Mouse (Mus musculus) C2C12 (cell line): ENCODE results near the gene Vmn1r76. TPM values are rescaled to one million over a fixed set of nuclear protein-coding genes. Genes with fewer than 3 reads are reported as not detected.

Experiments used
- H3K27me3 ChIP-seq: one replicate; pipeline ENCODE4 v1.6.1; 2011; ENCODE audit not compliant: control insufficient read depth, insufficient read depth, insufficient read length
- H3K36me3 ChIP-seq: one replicate; pipeline ENCODE4 v1.6.1; 2011; ENCODE audit not compliant: control insufficient read depth, insufficient read depth
- H3K4me3 ChIP-seq: one replicate; pipeline ENCODE4 v1.5.1; 2011; ENCODE audit warnings: mild to moderate bottlenecking, control low read depth; ENCODE audit not compliant: poor library complexity, insufficient read depth, severe bottlenecking
- H3K79me2 ChIP-seq: one replicate; pipeline ENCODE4 v1.6.1; 2011; ENCODE audit not compliant: control insufficient read depth, insufficient read depth
- H3K79me3 ChIP-seq: one replicate; pipeline ENCODE4 v1.6.1; 2011; ENCODE audit warnings: low read depth, control low read depth
- H3ac ChIP-seq: one replicate; pipeline ENCODE3; 2011; ENCODE audit warnings: low read depth; ENCODE audit not compliant: control insufficient read depth, insufficient read length
- CEBPB ChIP-seq: IDR thresholded peaks from one replicate; pipeline ENCODE4 v1.6.1; 2011; ENCODE audit warnings: low read depth, mild to moderate bottlenecking, control low read depth, moderate library complexity
- CTCF ChIP-seq: IDR thresholded peaks from one replicate; pipeline ENCODE4 v1.5.1; 2011; ENCODE audit not compliant: control insufficient read depth, insufficient read depth, insufficient read length
- FOSL1 ChIP-seq: IDR thresholded peaks from one replicate; pipeline ENCODE4 v1.8.0; 2011; ENCODE audit warnings: mild to moderate bottlenecking, low read length; ENCODE audit not compliant: poor library complexity, insufficient read depth, severe bottlenecking
- MAX ChIP-seq: IDR thresholded peaks from one replicate; pipeline ENCODE4 v1.6.1; 2011; ENCODE audit warnings: mild to moderate bottlenecking, control low read depth
- MYOD1 ChIP-seq: IDR thresholded peaks from one replicate; pipeline ENCODE4 v1.6.1; 2011; ENCODE audit warnings: low read depth; ENCODE audit not compliant: control insufficient read depth, insufficient read length
- MYOG ChIP-seq: IDR thresholded peaks from one replicate; pipeline ENCODE4 v1.6.1; 2011; ENCODE audit not compliant: control insufficient read depth, insufficient read length; ENCODE audit errors: extremely low read depth
- USF1 ChIP-seq: IDR thresholded peaks from one replicate; pipeline ENCODE4 v1.6.1; 2011; ENCODE audit warnings: low read depth, mild to moderate bottlenecking, control low read depth, moderate library complexity
- long read RNA-seq, 2 experiments: library from polyadenylated mRNA; unstranded; transcript quantifications; one replicate each; pipeline ENCODE4 v2.0.0; 2019 to 2020
- polyA plus RNA-seq: library from polyadenylated mRNA; unstranded; fragments of >200 nt; fragmentation: generic; extraction: Trizol; gene quantifications from one replicate; pipeline ENCODE4 v1.2.1, GENCODE M21; 2012; ENCODE audit warnings: missing spikeins

Gene Vmn1r76
- not detected for polyA plus RNA-seq
- long read RNA-seq, experiment 1: 0 reads
- long read RNA-seq, experiment 2: 0 reads

DNA sequence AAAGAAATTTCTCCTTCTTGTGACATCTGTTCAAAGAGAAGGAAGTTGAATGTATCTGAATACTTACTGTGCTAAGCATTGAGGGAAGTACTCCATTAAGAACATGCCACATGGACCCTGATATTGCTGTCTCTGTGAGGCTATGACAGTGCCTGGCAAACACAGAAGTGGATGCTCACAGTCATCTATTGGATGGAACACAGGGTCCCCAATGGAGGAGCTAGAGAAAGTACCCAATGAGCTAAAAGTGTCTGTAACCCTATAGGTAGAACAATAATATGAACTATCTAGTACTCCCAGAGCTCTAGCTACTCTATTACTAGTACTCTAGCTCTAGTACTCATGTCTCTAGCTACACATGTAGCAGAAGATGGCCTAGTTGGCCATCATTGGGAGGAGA is at the start of gene Vmn1r76:
Vmn1r76 (minus strand) TSS at position 101 of the 400 bp plus-strand sequence.
- H3K79me3 ChIP-seq: no peaks in the 10 kb centered on the region
- H3K27me3 ChIP-seq: no peaks in the 10 kb centered on the region
- no peaks in the 10 kb centered on the region for H3K79me2 ChIP-seq
- H3K36me3 ChIP-seq: no peaks in the 10 kb centered on the region
- TF ChIP-seq CTCF (no peak), MYOG (no peak), MYOD1 (no peak), CEBPB (no peak), FOSL1 (no peak), MAX (no peak), USF1 (no peak)
- H3ac ChIP-seq: no peak within 1 kb of the TSS
- no peak within 1 kb of the TSS for H3K4me3 ChIP-seq

DNA sequence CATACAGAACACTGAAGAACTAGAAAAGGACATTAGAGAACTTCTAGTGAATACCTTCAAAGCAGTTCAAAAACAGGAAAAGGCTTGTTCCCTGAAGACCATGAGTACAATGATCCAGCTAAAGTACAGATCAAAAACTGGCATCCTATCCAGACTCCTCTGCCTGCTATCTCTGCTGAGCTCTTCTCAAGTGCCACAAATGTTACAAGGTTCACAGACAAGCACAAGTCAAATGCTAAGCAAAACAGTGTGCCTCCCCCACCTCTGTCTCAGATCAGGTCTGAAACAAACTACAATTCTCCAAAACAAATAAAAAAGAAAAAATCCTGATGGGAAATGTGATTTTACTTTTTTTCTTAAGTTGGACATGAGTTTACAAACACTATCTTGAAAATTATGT is 34.6 kb upstream of the Vmn1r76 start:
- Histone ChIP-seq H3K79me3 (no peaks in the 10 kb centered on the region), H3K79me2 (no peaks in the 10 kb centered on the region), H3K27me3 (no peaks in the 10 kb centered on the region), H3K36me3 (no peaks in the 10 kb centered on the region), H3ac (no peak overlapping the region), H3K4me3 (no peak overlapping the region)
- TF ChIP-seq MYOG: no peak
- TF ChIP-seq MAX: no peak
- no peak for TF ChIP-seq FOSL1
- TF ChIP-seq USF1: no peak
- no peak for TF ChIP-seq CEBPB
- TF ChIP-seq MYOD1: no peak
- no peak for TF ChIP-seq CTCF

DNA sequence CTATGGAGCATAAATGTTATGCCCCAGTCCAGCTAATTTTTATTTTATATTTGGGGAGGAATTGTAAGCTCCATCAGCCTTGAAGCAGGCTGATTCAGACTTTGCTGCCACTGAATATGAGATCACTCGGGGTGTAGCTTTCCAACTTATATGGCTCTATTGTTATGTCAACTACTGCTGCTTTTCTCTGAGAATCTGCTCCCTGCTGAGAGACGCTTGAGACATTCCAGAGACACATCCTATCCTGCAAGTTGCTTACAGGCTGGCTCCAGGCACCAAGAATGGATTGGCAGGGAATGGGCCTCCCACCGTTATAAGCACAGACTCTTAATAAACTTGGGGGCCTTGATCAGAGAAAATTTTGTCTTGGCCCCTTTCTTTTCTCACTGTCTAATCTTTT is 10.0 kb upstream of the Vmn1r76 start:
- Histone ChIP-seq H3K79me2 (no peaks in the 10 kb centered on the region), H3K27me3 (no peaks in the 10 kb centered on the region), H3K36me3 (no peaks in the 10 kb centered on the region), H3K4me3 (no peak overlapping the region), H3K79me3 (no peaks in the 10 kb centered on the region), H3ac (no peak overlapping the region)
- TF ChIP-seq MYOG: no peak
- no peak for TF ChIP-seq MYOD1
- no peak for TF ChIP-seq CTCF
- no peak for TF ChIP-seq USF1
- TF ChIP-seq CEBPB: no peak
- TF ChIP-seq FOSL1: no peak
- TF ChIP-seq MAX: no peak

DNA sequence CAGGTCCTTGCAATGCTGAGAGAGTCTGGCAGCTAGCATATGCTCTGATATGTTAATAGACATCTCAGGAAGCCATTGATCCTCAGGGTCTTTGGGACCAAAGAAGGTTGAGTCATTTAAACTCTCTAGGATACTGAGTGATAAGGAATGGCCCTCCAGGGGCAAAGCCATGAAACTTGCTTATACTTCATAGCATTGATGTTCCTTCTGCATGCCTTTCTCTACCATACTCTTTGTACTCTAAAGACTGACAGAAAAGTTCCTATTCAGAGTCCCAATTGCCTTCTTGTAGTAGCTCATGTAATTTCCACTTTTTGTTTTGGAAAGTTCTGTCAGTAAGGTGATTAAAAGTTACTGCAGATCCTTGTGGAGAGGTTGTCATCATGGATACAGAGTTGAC is 63.7 kb downstream of the Vmn1r76 start, which contains the start of gene Vmn1r75:
Vmn1r75 (plus strand) TSS at position 301 of the 400 bp plus-strand sequence.
- H3K27me3 ChIP-seq: no peaks in the 10 kb centered on the region
- no peaks in the 10 kb centered on the region for H3K79me2 ChIP-seq
- H3K36me3 ChIP-seq: no peaks in the 10 kb centered on the region
- H3K4me3 ChIP-seq: no peak within 1 kb of the TSS
- no peak for TF ChIP-seq FOSL1
- no peak for TF ChIP-seq CTCF
- no peak for TF ChIP-seq CEBPB
- no peak for TF ChIP-seq MYOG
- no peak for TF ChIP-seq MAX
- no peak for TF ChIP-seq MYOD1
- no peak within 1 kb of the TSS for H3ac ChIP-seq
- H3K79me3 ChIP-seq: no peaks in the 10 kb centered on the region

Other genes with a start within 250 kb of the Vmn1r76 start
- gene Vmn1r73, start 207.9 kb downstream of the Vmn1r76 start, polyA plus RNA-seq: not detected
- not detected for gene Vmn1r74, start 104.2 kb downstream of the Vmn1r76 start, polyA plus RNA-seq
- not detected for gene Vmn1r75, start 63.6 kb downstream of the Vmn1r76 start, polyA plus RNA-seq
- not detected for gene Vmn1r77, start 98.5 kb upstream of the Vmn1r76 start, polyA plus RNA-seq
- gene Vmn1r78, start 212.0 kb upstream of the Vmn1r76 start, polyA plus RNA-seq: not detected
- not detected for gene Vmn1r79, start 233.1 kb upstream of the Vmn1r76 start, polyA plus RNA-seq